Mouse (Mus musculus) embryo, embryonic 9.5 days (tissue): ENCODE data around the gene Speer3.
"Not testable (repeated sequence)": the region's sequence is repeated elsewhere in the genome, so short reads cannot be mapped to it uniquely, and the experiment has no call there.

Source experiments
- DNase-seq: peaks from one replicate; pipeline ENCODE4 v3.0.0-alpha.2; 2017; ENCODE audit errors: extremely low spot score

The Speer3 gene

DNA sequence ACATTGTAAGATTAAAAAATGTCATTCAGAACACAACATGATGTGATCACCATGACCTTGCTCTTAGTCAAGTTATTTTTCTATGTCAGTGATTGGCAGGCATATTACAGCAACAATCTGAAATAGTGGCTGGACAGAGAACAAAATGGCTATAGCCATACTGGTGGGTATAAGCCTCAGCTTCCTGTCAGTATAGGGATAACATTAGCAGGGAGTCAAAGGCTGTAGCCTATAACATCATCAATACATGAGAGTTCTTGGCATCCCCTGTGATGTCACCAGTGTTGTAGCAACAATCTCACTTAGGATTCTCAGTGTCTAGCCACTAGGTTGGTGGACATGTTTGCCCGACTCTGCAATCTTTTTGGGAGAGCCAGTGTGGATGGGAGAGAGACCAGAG is at the start of gene Speer3:
TSS of gene Speer3 (plus strand) at position 301 of the 400 bp plus-strand sequence.
- no peak for DNase-seq

DNA sequence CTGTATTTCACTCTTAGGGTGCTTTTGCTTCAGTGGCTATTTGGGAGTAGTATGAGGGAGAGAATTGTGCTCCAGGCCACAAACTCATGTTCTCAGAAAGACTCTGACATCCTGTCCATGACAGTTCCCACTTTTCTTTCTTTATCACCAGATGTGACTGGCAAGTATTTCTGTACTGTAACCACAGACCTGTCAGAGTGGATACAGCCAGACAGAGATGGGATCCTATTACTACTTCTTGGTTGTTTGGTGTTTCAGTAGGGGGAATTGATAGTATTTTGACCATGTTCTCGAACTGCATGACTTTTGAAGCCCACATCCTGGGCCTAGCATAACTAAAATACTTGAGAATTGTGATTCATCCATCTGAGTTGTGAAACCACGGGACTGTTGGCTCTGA is 19.1 kb downstream of the Speer3 start:
- not testable (repeated sequence) for DNase-seq

DNA sequence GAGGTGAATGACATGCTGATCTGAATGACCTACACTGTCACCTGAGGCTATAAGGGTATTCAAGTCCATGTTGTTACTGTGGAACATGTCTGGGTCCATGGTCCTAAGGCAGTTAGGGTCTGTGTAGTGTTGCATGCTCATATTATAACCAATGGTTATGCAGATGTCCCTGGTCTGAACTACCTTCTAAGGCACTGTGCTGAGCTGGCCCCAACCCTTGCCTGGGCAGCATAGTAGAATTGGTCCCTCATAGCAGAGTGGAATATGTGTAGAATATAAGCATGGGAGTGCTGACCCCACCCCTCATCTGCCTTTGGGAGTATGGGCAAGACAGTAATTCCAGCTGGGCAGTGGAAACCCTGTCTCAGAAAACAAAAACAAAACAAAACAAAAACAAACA is 33.7 kb downstream of the Speer3 start:
- no peak for DNase-seq

GRCm38 (mm10) chr5:13826708-13827107 is 35.3 kb downstream of the Speer3 start:
- DNase-seq: no peak

DNA sequence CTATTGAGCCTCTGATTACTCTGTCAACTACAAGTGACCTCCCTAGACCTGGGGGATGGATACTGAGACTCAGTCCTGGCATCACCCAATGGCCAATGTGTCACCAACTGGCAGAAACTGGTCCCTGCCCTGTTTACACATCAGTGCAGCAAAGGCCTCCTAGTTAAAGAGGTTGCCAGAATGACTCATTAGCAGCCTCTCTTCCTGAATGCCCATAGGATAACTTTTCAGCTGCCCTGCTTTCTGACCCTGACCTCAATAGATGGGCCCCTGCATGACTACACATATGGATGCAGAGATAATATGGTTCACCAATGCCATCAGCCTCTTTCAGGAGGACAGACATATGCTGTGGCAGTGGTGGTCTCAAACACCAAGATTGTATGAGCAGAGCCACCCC is 52.9 kb downstream of the Speer3 start:
- DNase-seq: no peak
